Mouse (Mus musculus): Measurements from ENCODE around the gene Tjp2.

- TF ChIP-seq CTCF (IDR thresholded peaks at IDR 0.05; ENCODE audit: low read depth, low read length) (no peak), TAL1 (conservative IDR thresholded peaks at IDR 0.05; ENCODE audit: low read depth, low read length) (no peak)
These were observed 41.1 kb downstream of the Tjp2 start for GRCm38 (mm10) chr19:24183680-24184235.

Measured in G1E (cell line).